Mouse (Mus musculus) midbrain, postnatal 0 days (tissue): ENCODE results near the gene Stpg4. TPM values are rescaled to one million over a fixed set of nuclear protein-coding genes. Genes with fewer than 3 reads are reported as not detected.

ENCODE experiments used
- ATAC-seq: fragments of 200-750 bp; cut with Nextera tagmentation; 2 replicates; pipeline ENCODE4 v1.8.0; 2017; ENCODE audit warnings: moderate number of reproducible peaks, mild to moderate bottlenecking, moderate TSS enrichment, moderate library complexity; ENCODE audit not compliant: low FRiP score
- DNase-seq: peaks from one replicate; pipeline ENCODE4 v3.0.0-alpha.2; 2015; ENCODE audit warnings: low spot score
- H3K27ac ChIP-seq: fragments of 300-500 bp; sonication (generic); 2 replicates; pipeline ENCODE4 v1.5.1; 2014; ENCODE audit warnings: low read depth, mild to moderate bottlenecking, low read length, mixed read lengths
- H3K27me3 ChIP-seq: fragments of 300-500 bp; sonication (generic); 2 replicates; pipeline ENCODE4 v1.6.1; 2014; ENCODE audit warnings: low read length, control low read depth, mixed read lengths; ENCODE audit not compliant: insufficient read depth
- H3K36me3 ChIP-seq: fragments of 300-500 bp; sonication (generic); 2 replicates; pipeline ENCODE4 v1.6.1; 2014; ENCODE audit warnings: low read length, control low read depth, mixed read lengths; ENCODE audit not compliant: insufficient read depth
- H3K4me1 ChIP-seq: fragments of 300-500 bp; sonication (generic); 2 replicates; pipeline ENCODE4 v1.6.1; 2014; ENCODE audit warnings: mild to moderate bottlenecking, control low read depth, antibody characterized with exemption, low read length, mixed read lengths; ENCODE audit not compliant: insufficient read depth
- H3K4me2 ChIP-seq: fragments of 300-500 bp; sonication (generic); 2 replicates; pipeline ENCODE4 v1.6.1; 2014; ENCODE audit warnings: low read depth, mild to moderate bottlenecking, low read length, mixed read lengths; ENCODE audit not compliant: poor library complexity, severe bottlenecking
- H3K4me3 ChIP-seq: fragments of 300-500 bp; sonication (generic); 2 replicates; pipeline ENCODE4 v1.5.1; 2014; ENCODE audit warnings: low read depth, mild to moderate bottlenecking, low read length, moderate library complexity
- H3K9ac ChIP-seq: fragments of 300-500 bp; sonication (generic); replicated peaks from 2 replicates; pipeline ENCODE4 v1.6.1; 2014; ENCODE audit warnings: mild to moderate bottlenecking, low read length, moderate library complexity, mixed read lengths; ENCODE audit not compliant: poor library complexity, severe bottlenecking
- H3K9me3 ChIP-seq: fragments of 300-500 bp; sonication (generic); 2 replicates; pipeline ENCODE4 v1.6.1; 2016; ENCODE audit warnings: low read length, control low read depth
- CTCF ChIP-seq: IDR thresholded peaks from 2 replicates; pipeline ENCODE4 v1.5.1; 2016; ENCODE audit warnings: antibody characterized with exemption, mild to moderate bottlenecking
- WGBS: fragments of 180-500 bp; shearing (Covaris S2); extraction: QIAGEN DNeasy Blood & Tissue Kit; methylation state at CpG from one replicate; pipeline ENCODE4 v1.1.7; 2014; 5-methylcytosine and 5-hydroxymethylcytosine counted together
- polyA plus RNA-seq: library from polyadenylated mRNA; unstranded; fragments of >200 nt; fragmentation: Nextera tagmentation; extraction: Ambion mirVana; gene quantifications from 2 replicates; pipeline ENCODE4 v1.2.1, GENCODE M21; 2015
- total RNA-seq: library from RNA; depleted of rRNA; stranded (reverse); fragments of >200 nt; gene quantifications from 2 replicates; pipeline ENCODE4 v1.2.3, GENCODE M21; 2014; rRNA removed

Gene Stpg4
- total RNA-seq (not detected in 2 replicates), polyA plus RNA-seq (0.27 and 0.28 TPM in 2 replicates)

- no peaks in the 10 kb centered on the region for H3K9me3 ChIP-seq
- no peaks in the 10 kb centered on the region for H3K27me3 ChIP-seq
- 38% methylated on average over 24 of the region's 24 CpGs for WGBS
- H3K4me1 ChIP-seq, result no peaks in the 10 kb centered on the region
- H3K9ac ChIP-seq, result no peak within 1 kb of the TSS
- no peak within 1 kb of the TSS for H3K4me3 ChIP-seq
- ATAC-seq (no peak), DNase-seq (no peak)
- no peak within 1 kb of the TSS for H3K4me2 ChIP-seq
- TF ChIP-seq CTCF, result 0 out of 2 replicates have a peak, but pooled peaks have one; percentile 14
- H3K36me3 ChIP-seq, result peaks cover 7% of the 10 kb centered on the region
- H3K27ac ChIP-seq, result no peak within 1 kb of the TSS
These were observed at the start of gene Stpg4 for GRCm38 (mm10) chr17:87427511-87427910. Gene Stpg4, minus strand, starts transcription at chr17:87427741.

GRCm38 (mm10) chr17:87475356-87475755, 47.8 kb upstream of the Stpg4 start:
- H3K4me2 ChIP-seq, result no peak overlapping the region
- ATAC-seq (no peak), DNase-seq (no peak)
- no peak overlapping the region for H3K27ac ChIP-seq
- 71% methylated on average over 8 of the region's 8 CpGs for WGBS
- H3K27me3 ChIP-seq, result no peaks in the 10 kb centered on the region
- no peaks in the 10 kb centered on the region for H3K9me3 ChIP-seq
- H3K36me3 ChIP-seq, result no peaks in the 10 kb centered on the region
- peaks cover 9% of the 10 kb centered on the region for H3K4me1 ChIP-seq
- no peak for TF ChIP-seq CTCF
- H3K9ac ChIP-seq, result no peak overlapping the region
- no peak overlapping the region for H3K4me3 ChIP-seq

- Histone ChIP-seq H3K36me3 (no peaks in the 10 kb centered on the region), H3K27ac (peak overlapping the region; percentile 57; the same call in 1 of the 2 replicates), H3K4me1 (peaks cover 9% of the 10 kb centered on the region), H3K4me3 (peak overlapping the region; percentile 22; the same call in 1 of the 2 replicates), H3K9me3 (no peaks in the 10 kb centered on the region), H3K9ac (peak overlapping the region; percentile 24; the same call in 1 of the 2 replicates), H3K4me2 (peak overlapping the region; percentile 46), H3K27me3 (no peaks in the 10 kb centered on the region)
- DNase-seq (no peak), ATAC-seq (no peak; the same call in 1 of the 2 replicates)
- TF ChIP-seq CTCF, result no peak
- WGBS, result 5% methylated on average over 7 of the region's 7 CpGs
These were observed 46.9 kb upstream of the Stpg4 start for GRCm38 (mm10) chr17:87474501-87474795.

DNA sequence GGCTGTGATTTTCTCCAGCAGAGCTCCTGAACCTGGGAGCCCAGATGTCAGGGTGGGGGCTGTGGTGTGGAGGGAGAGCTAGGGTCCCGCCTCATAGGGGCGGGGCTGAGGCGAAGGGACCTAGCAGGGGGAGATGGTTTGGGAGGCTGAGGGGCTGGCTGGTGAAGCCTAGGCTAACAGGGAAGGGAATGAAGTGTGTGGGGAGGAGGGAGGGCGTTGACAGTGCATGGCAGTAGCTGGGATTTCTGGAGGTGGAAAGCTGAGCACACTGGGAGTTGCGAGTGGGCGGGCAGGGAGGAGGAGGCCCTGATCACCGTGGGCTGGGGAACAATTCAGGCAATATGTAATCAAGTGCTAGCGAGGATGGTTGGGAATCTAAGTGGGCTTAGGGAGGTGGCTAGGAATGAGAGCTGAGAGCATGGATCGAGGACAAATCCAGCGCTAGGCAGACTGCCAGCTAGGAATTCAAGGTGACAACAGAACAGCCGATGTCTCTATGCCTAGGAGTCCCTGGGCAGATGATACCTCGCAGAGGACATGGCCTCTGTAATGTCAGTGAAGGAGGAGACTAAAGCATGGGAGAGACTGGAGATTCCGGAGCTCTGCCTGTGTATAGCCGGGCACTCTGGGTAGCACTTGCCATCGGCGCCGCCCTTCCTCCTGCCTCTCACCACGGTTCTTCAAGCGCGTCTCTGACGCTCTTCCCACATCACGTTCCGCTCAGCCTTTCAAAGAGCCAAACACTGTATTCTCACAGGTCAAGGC, 46.4 kb upstream of the Stpg4 start:
- peak overlapping the region; percentile 46 for H3K4me2 ChIP-seq
- WGBS, result 2% methylated on average over 23 of the region's 23 CpGs
- peak overlapping the region; percentile 57 for H3K27ac ChIP-seq
- peak; percentile 74 for DNase-seq
- peak; percentile 76 for ATAC-seq
- H3K4me1 ChIP-seq, result peaks cover 9% of the 10 kb centered on the region
- H3K36me3 ChIP-seq, result no peaks in the 10 kb centered on the region
- no peak for TF ChIP-seq CTCF
- no peaks in the 10 kb centered on the region for H3K27me3 ChIP-seq
- peak overlapping the region; percentile 24; the same call in 1 of the 2 replicates for H3K9ac ChIP-seq
- H3K9me3 ChIP-seq, result no peaks in the 10 kb centered on the region
- H3K4me3 ChIP-seq, result peak overlapping the region; percentile 22; the same call in 1 of the 2 replicates

DNA sequence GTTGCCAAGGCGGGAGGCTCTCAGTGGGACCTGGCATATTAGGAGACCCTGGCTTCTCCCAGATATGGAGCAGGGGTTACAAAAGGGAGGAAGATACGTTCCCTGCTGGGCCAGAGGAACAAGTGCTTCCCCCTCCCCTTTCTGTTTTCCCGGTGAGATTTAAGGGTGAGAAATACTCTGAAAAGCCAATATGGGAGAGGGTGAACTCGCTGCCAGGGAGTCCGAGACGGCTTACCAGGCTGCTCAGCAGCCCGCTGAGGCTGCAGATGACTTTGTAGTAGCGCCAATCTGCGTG, 45.8 kb upstream of the Stpg4 start:
- H3K9ac ChIP-seq, result no peak overlapping the region; the same call in 1 of the 2 replicates
- TF ChIP-seq CTCF, result no peak
- H3K4me2 ChIP-seq, result peak overlapping the region; percentile 46
- no peaks in the 10 kb centered on the region for H3K36me3 ChIP-seq
- H3K27ac ChIP-seq, result peak overlapping the region; percentile 57
- H3K4me3 ChIP-seq, result no peak overlapping the region
- ATAC-seq (no peak), DNase-seq (no peak)
- 10% methylated on average over 9 of the region's 9 CpGs for WGBS
- no peaks in the 10 kb centered on the region for H3K27me3 ChIP-seq
- H3K9me3 ChIP-seq, result no peaks in the 10 kb centered on the region
- peaks cover 9% of the 10 kb centered on the region for H3K4me1 ChIP-seq

DNA sequence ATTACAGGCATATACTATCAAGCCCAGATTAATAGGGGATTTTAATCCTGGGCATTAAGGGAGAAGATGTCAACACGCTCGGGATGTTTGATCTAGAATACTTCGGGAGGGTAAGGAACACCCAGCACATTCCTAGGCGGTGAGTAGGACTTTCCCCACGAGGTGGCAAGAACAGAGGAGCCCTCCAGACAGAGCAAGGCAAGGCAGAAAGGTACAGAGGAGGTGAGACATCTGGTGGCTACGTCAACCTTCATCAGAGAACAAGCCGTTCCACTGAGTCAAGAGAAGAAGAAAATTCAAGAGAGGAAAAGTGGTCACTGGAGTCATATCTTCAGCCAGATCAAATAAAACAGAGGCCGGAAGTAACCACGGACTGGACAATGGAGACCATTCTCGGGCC, 45.3 kb upstream of the Stpg4 start:
- WGBS, result 61% methylated on average over 10 of the region's 10 CpGs
- no peak for DNase-seq
- Histone ChIP-seq H3K27me3 (no peaks in the 10 kb centered on the region), H3K9me3 (no peaks in the 10 kb centered on the region), H3K9ac (no peak overlapping the region), H3K4me2 (no peak overlapping the region), H3K36me3 (no peaks in the 10 kb centered on the region), H3K27ac (no peak overlapping the region), H3K4me3 (no peak overlapping the region), H3K4me1 (peaks cover 9% of the 10 kb centered on the region)
- TF ChIP-seq CTCF, result peak; percentile 14; the same call in 1 of the 2 replicates
- ATAC-seq, result no peak
